Mouse (Mus musculus) forebrain, postnatal 0 days (tissue): ENCODE results near the gene Matn4. TPM values are rescaled to one million over a fixed set of nuclear protein-coding genes. Genes with fewer than 3 reads are reported as not detected.

Experiments used
- ATAC-seq: fragments of 200-750 bp; cut with Nextera tagmentation; 2 replicates; pipeline ENCODE4 v1.8.0; 2017; ENCODE audit warnings: mild to moderate bottlenecking, moderate library complexity
- DNase-seq: peaks from one replicate; pipeline ENCODE4 v3.0.0-alpha.2; 2015
- H3K27ac ChIP-seq: fragments of 300-500 bp; sonication (generic); 2 replicates; pipeline ENCODE4 v1.5.1; 2014; ENCODE audit warnings: low read depth, mild to moderate bottlenecking, antibody characterized with exemption, low read length, moderate library complexity, mixed read lengths
- H3K27me3 ChIP-seq: fragments of 300-500 bp; sonication (generic); 2 replicates; pipeline ENCODE4 v1.6.1; 2014; ENCODE audit warnings: mild to moderate bottlenecking, low read length, mixed read lengths; ENCODE audit not compliant: insufficient read depth
- H3K36me3 ChIP-seq: fragments of 300-500 bp; sonication (generic); 2 replicates; pipeline ENCODE4 v1.6.1; 2014; ENCODE audit warnings: mild to moderate bottlenecking, moderate library complexity; ENCODE audit not compliant: insufficient read depth
- H3K4me1 ChIP-seq: fragments of 300-500 bp; sonication (generic); 2 replicates; pipeline ENCODE4 v1.6.1; 2014; ENCODE audit warnings: antibody characterized with exemption; ENCODE audit not compliant: insufficient read depth
- H3K4me2 ChIP-seq: fragments of 300-500 bp; sonication (generic); 2 replicates; pipeline ENCODE4 v1.6.1; 2014; ENCODE audit warnings: low read depth, mild to moderate bottlenecking, moderate library complexity
- H3K4me3 ChIP-seq: fragments of 300-500 bp; sonication (generic); 2 replicates; pipeline ENCODE4 v1.5.1; 2014; ENCODE audit warnings: low read depth, low read length, mixed read lengths
- H3K9ac ChIP-seq: fragments of 300-500 bp; sonication (generic); 2 replicates; pipeline ENCODE4 v1.6.1; 2014; ENCODE audit warnings: mild to moderate bottlenecking
- H3K9me3 ChIP-seq: fragments of 300-500 bp; sonication (generic); 2 replicates; pipeline ENCODE4 v1.6.1; 2016; ENCODE audit warnings: low read length
- CTCF ChIP-seq: sonication (generic); IDR thresholded peaks from 2 replicates; pipeline ENCODE4 v1.5.1; 2016; ENCODE audit warnings: antibody characterized with exemption, control low read depth, low read depth
- WGBS: fragments of 180-500 bp; shearing (Covaris S2); extraction: QIAGEN DNeasy Blood & Tissue Kit; methylation state at CpG from one replicate; pipeline ENCODE4 v1.1.7; 2014; 5-methylcytosine and 5-hydroxymethylcytosine counted together
- polyA plus RNA-seq: library from polyadenylated mRNA; unstranded; fragments of >200 nt; fragmentation: Nextera tagmentation; extraction: Ambion mirVana; gene quantifications from 2 replicates; pipeline ENCODE4 v1.2.1, GENCODE M21; 2015
- total RNA-seq: library from RNA; depleted of rRNA; stranded (reverse); fragments of >200 nt; gene quantifications from 2 replicates; pipeline ENCODE4 v1.2.3, GENCODE M21; 2014

Gene Matn4
- total and polyA plus RNA-seq, 2 experiments from 2014 or later, result 3.3 to 6.2 TPM

- TF ChIP-seq CTCF, result no peak
- H3K4me3 ChIP-seq, result no peak overlapping the region
- no peaks in the 10 kb centered on the region for H3K27me3 ChIP-seq
- H3K9ac ChIP-seq, result no peak overlapping the region
- ATAC-seq (no peak), DNase-seq (no peak)
- 44% methylated on average over 11 of the region's 11 CpGs for WGBS
- no peak overlapping the region for H3K27ac ChIP-seq
- H3K9me3 ChIP-seq, result no peaks in the 10 kb centered on the region
- no peaks in the 10 kb centered on the region for H3K4me1 ChIP-seq
- H3K36me3 ChIP-seq, result no peaks in the 10 kb centered on the region
- H3K4me2 ChIP-seq, result no peak overlapping the region
Measured at GRCm38 (mm10) chr2:164383656-164384399, 21.1 kb downstream of the Matn4 start.

DNA sequence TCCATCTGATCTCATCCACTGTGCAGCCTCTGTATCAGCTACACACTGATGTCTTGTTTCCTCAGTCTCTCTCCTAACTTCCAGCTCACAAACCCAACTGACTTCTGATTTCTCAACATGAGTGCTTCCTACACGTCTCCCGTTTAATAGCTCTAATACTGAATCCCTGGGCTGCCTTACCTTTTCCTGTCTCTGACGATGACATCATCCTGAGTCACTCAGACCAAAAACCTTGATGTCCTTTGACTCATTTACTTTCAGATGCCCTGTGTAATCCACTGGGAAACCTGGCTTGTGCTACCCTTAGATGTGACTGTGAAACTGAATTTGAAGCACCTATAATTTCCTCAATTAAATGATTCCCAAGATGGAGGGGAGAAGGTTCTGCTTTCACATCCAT is 22.0 kb downstream of the Matn4 start:
- 87% methylated on average over 3 of the region's 3 CpGs for WGBS
- Histone ChIP-seq H3K27me3 (no peaks in the 10 kb centered on the region), H3K36me3 (no peaks in the 10 kb centered on the region), H3K4me3 (no peak overlapping the region), H3K4me1 (no peaks in the 10 kb centered on the region), H3K9ac (no peak overlapping the region), H3K9me3 (no peaks in the 10 kb centered on the region), H3K4me2 (no peak overlapping the region), H3K27ac (no peak overlapping the region)
- TF ChIP-seq CTCF, result no peak
- DNase-seq (no peak), ATAC-seq (no peak)

- ATAC-seq, result no peak
- H3K27ac ChIP-seq, result no peak overlapping the region
- H3K4me2 ChIP-seq, result no peak overlapping the region
- no peaks in the 10 kb centered on the region for H3K4me1 ChIP-seq
- DNase-seq, result no peak
- TF ChIP-seq CTCF, result no peak; the same call in 1 of the 2 replicates
- no peaks in the 10 kb centered on the region for H3K36me3 ChIP-seq
- H3K27me3 ChIP-seq, result no peaks in the 10 kb centered on the region
- H3K4me3 ChIP-seq, result no peak overlapping the region
- H3K9me3 ChIP-seq, result no peaks in the 10 kb centered on the region
- WGBS, result 77% methylated on average over 8 of the region's 8 CpGs
- no peak overlapping the region for H3K9ac ChIP-seq
Measured at GRCm38 (mm10) chr2:164381726-164382125, 23.2 kb downstream of the Matn4 start.

DNA sequence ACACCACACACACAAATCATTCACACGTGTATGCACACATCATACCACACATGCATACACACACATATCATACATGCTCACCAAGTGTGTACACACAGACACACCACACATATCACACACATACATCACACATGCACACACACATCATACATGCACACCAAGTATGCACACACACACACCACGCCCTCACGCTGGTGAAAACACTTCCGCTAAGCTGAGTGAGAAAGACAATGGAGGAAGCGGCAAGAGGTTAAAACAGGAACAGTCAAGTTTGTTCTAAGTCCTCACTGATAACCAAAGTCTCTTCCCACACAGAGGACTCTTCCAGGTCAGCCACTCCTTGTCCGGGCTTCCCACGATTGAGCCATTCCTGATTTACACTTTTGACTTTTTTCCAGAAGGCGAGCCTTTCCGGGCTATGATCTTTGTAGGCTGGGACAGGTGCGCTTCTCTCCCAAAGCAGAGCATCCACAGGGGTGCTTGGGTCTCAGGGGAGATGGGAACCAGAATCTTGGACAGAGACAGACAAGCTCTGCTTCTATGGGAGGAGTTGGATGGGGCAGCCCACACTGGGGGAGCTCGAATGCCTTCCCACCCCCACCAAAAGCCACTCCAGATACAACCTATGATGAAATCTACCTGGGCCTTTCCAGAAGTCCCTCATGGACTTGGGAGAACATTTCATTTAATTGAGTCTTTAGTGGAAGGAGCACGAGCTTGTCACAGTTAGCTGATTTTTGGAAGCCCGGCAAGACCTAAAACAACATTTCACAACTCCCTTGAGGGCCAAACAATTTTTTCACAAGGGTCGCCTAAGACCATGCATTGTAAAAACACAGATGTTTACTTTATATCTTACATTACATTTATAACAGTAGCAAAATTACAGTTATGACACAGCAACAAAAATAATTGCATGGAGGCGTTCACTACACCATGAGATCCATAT is 27.2 kb downstream of the Matn4 start:
- Histone ChIP-seq H3K27me3 (no peaks in the 10 kb centered on the region), H3K9me3 (no peaks in the 10 kb centered on the region), H3K4me1 (no peaks in the 10 kb centered on the region), H3K4me3 (no peak overlapping the region), H3K36me3 (no peaks in the 10 kb centered on the region), H3K27ac (no peak overlapping the region), H3K4me2 (no peak overlapping the region), H3K9ac (no peak overlapping the region)
- TF ChIP-seq CTCF, result no peak
- DNase-seq, result no peak
- WGBS, result 90% methylated on average over 15 of the region's 15 CpGs
- ATAC-seq, result no peak

- DNase-seq (no peak), ATAC-seq (no peak)
- H3K9me3 ChIP-seq, result no peaks in the 10 kb centered on the region
- 35% methylated on average over 4 of the region's 4 CpGs for WGBS
- no peak overlapping the region for H3K9ac ChIP-seq
- no peaks in the 10 kb centered on the region for H3K27me3 ChIP-seq
- H3K36me3 ChIP-seq, result no peaks in the 10 kb centered on the region
- no peak overlapping the region for H3K27ac ChIP-seq
- TF ChIP-seq CTCF, result no peak
- no peak overlapping the region for H3K4me2 ChIP-seq
- H3K4me3 ChIP-seq, result no peak overlapping the region
- H3K4me1 ChIP-seq, result no peaks in the 10 kb centered on the region
Measured at GRCm38 (mm10) chr2:164373187-164373586, 31.8 kb downstream of the Matn4 start.

DNA sequence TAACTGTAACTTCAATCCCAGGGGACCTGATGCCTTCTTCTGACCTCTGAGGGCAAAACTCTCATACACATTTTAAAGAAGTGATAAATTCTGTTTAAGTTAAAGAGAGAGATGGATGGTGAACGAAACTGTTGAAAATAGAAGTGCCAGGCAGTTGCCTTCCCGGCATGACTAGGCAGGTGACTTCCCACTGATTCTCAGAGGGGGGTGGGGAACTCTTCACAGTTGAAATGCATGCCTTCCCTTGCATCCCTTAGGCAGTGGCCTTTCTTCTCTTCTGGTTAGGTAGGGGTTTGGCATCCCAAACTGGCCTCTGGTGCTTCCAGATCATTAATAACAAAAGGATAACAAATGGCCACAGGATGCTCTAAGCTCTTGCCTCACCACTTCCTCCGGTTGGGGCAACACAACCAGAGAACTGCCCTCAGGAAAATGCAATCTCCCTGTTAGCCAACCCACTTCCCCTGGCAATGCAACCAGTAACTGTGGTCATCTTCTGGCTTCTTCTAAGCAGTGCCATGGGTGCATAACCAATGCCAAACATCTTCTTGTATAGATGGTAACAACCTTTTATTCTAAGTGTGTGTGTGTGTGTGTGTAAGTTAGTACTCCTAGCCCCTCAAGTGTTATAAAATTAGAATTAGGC is 32.4 kb downstream of the Matn4 start:
- Histone ChIP-seq H3K4me3 (no peak overlapping the region), H3K4me2 (no peak overlapping the region), H3K4me1 (no peaks in the 10 kb centered on the region), H3K36me3 (no peaks in the 10 kb centered on the region), H3K27me3 (no peaks in the 10 kb centered on the region), H3K9ac (no peak overlapping the region), H3K27ac (no peak overlapping the region), H3K9me3 (no peaks in the 10 kb centered on the region)
- DNase-seq, result no peak
- no peak for ATAC-seq
- no peak for TF ChIP-seq CTCF
- 41% methylated on average over 3 of the region's 3 CpGs for WGBS

GRCm38 (mm10) chr2:164371371-164371770 is 33.6 kb downstream of the Matn4 start:
- Histone ChIP-seq H3K4me1 (no peaks in the 10 kb centered on the region), H3K36me3 (no peaks in the 10 kb centered on the region), H3K4me3 (no peak overlapping the region), H3K9me3 (no peaks in the 10 kb centered on the region), H3K4me2 (no peak overlapping the region), H3K27ac (no peak overlapping the region), H3K9ac (no peak overlapping the region), H3K27me3 (no peaks in the 10 kb centered on the region)
- no peak for TF ChIP-seq CTCF
- WGBS, result 83% methylated on average over 3 of the region's 3 CpGs
- DNase-seq (no peak), ATAC-seq (no peak)
